Mouse (Mus musculus) lung, postnatal 14 days (tissue): ENCODE measurements at regions not wholly inside any gene's neighbourhood (a gene's known extent, or its start where the extent isn't known, plus 50 kb on each side); places are given as distances from the start of the nearest gene placed in this dataset.

Experiments
- DNase-seq: peaks from one replicate; pipeline ENCODE4 v3.0.0; 2021

GRCm38 (mm10) chr13:6469446-6470227 lies 78.3 kb upstream of the Pitrm1 start:
- peak; percentile 65 for DNase-seq

- no peak for DNase-seq
These were observed 77.5 kb upstream of the Pitrm1 start for GRCm38 (mm10) chr13:6470286-6471103.

GRCm38 (mm10) chr13:6471643-6472042 lies 76.3 kb upstream of the Pitrm1 start:
- DNase-seq, result peak; percentile 77

- no peak for DNase-seq
These were observed 74.4 kb upstream of the Pitrm1 start for GRCm38 (mm10) chr13:6473401-6474190.

- DNase-seq, result no peak
These were observed 68.3 kb upstream of the Pitrm1 start for GRCm38 (mm10) chr13:6479667-6480066.

GRCm38 (mm10) chr13:6484418-6484817 lies 63.5 kb upstream of the Pitrm1 start:
- no peak for DNase-seq

- DNase-seq, result no peak
These were observed 60.1 kb upstream of the Pitrm1 start for GRCm38 (mm10) chr13:6487837-6488236.

- no peak for DNase-seq
These were observed 54.9 kb upstream of the Pitrm1 start for GRCm38 (mm10) chr13:6492916-6493619.
